Mouse (Mus musculus) cortical plate, adult 2 months (tissue): Measurements from ENCODE around the gene Rhbdd2.

ENCODE experiments used
- CTCF ChIP-seq: fragments of 200-500 bp; IDR thresholded peaks from 2 replicates; pipeline ENCODE4 v1.5.1; 2011; ENCODE audit warnings: mild to moderate bottlenecking, control low read depth, low read length; ENCODE audit not compliant: insufficient read depth; ENCODE audit errors: extremely low read depth
- POLR2A ChIP-seq: fragments of 200-500 bp; IDR thresholded peaks from 2 replicates; pipeline ENCODE4 v1.6.1; 2011; ENCODE audit warnings: mild to moderate bottlenecking, low read length, control low read depth; ENCODE audit not compliant: insufficient read depth; ENCODE audit errors: extremely low read depth

DNA sequence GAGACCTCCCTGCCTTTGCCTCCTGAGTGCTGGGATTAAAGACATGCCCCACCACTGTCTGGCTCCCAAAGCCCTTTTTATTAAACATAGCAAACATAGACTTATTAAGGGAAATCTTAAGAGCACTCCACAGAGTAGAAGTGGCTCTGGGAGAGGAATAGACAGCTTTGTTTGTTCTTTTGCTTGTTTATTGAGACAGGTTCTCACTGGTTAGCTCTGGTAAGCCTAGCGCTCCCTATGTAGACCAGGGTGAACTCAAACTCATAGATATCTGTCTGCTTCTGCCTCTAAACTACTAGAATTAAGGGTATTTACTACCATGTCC is 16.9 kb downstream of the Rhbdd2 start:
- no peak for TF ChIP-seq CTCF
- TF ChIP-seq POLR2A = no peak
